Mouse (Mus musculus): ENCODE data around the gene Pde8a.

Gene Pde8a

DNA sequence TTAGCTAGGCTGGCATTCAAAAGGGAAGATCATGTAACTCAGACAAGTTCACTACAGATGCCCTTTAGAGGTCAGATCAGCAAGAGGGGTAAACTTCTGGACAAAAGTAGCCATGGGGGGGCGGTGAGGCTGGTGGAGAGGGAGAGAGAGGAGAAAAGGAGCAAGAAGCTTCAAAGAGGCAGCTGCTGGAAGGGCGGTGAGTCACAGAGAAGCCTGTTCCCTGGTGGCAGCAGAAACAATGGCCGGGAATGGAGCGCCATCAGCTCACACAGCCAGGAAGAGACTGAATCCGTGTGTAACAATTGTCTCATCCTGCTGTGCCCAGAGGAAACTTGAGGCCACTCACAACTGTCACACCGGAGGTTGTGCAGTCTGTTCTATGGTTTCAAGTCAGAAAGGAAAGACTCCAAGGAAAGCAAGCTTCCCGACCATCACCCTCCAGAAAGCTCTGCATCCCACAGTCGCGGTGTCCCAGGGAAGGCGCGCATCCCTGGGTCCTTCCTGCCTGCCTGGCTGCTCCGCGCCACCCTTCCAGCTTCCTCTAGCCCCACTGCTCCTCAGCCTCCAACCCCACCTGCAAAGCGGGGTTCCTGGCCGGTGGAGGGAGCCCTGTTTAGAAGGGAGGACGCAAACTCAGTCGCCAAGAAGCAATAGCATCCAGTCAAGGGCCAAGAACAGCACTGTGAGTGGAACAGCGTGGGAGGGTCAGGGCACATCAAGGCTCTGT lies 122.5 kb downstream of the Pde8a start:
- DNase-seq (ENCODE audit: low read depth, low spot score): peak; percentile 84

DNA sequence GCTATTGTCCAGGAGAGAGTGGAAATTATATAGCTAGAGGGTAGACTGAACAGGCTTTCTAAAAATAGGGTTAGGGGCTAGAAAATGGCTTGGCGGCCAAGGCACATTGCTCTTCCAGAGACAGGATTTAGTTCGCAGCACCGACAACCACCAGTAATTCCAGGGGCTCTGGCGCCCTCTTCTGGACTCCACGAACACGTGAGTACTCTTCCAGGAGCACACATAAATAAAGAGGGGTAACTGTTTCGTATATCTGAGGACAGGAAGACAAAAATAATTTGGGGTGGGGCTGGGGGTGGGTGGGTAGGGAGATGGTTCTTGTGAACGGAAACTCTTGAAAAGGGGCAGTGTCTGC lies 123.0 kb downstream of the Pde8a start:
- peak; percentile 60 for DNase-seq (ENCODE audit: low read depth, low spot score)

DNA sequence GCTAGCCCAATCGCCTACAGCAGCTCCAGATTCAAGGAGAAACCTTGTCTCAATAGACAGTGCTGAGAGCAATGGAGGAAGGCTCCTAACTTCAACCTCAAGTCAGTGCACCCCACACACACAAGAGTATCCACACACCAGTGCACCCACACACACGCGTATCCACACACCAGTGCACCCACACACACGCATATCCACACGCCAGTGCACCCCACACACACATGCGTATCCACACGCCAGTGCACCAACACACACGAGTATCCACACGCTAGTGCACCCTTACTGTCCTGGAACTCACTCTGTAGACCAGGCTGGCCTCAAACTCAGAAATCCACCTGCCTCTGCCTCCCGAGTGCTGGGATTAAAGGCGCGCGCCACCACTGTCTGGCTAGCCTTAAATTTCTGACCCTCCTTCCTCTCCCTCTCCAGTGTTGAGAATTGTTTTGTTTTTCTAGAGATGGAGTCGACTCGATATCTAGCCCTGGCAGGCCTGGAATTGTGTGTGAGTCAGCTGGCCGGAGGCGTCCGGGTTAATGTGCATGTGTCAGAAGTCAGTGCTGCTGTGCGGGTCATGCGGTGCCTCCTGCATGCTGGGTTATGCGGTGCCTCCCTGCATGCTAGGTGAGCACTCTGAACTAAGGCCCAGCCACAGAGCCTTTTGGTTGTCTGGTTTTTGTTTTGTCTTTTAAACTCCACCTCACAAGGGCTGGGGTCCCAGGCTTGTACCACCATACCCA lies 124.6 kb downstream of the Pde8a start:
- no peak for DNase-seq (ENCODE audit: low read depth, low spot score)

DNA sequence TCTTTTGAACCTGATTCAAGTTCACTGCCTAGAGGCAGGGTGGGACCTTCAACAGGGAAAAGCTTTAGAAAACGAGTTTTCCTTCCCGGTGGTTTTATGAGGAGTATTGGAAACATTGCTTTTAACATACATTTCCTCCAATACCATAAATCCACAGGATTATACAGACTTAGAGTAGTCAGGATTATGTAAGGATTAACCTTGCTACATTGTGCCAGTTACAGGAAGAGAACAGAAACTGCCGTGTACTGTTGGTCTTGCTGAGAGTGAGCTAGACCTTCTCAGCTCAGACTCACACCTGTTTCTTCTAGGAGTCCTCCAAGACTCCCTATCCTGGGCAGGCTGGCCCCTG lies 125.1 kb downstream of the Pde8a start:
- DNase-seq (ENCODE audit: low read depth, low spot score): no peak

DNA sequence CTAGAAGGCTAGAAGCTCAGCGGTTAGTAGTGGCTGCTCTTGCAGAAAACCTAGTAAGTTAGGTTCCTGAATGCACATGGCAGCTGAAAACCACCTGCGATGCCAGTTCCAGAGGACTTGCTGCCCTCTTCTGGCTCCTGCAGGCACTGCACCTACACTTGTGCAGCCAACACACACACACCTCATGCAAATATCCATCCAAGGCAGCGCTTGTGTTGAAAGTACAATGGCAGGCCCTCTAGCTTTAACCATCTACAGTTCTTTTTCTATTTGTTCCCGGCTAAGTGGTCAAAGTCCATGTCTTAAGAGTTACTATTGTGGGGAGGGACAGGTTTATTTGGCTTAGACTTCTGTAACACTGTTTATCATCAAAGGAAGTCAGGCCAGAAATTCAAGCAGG lies 126.4 kb downstream of the Pde8a start:
- DNase-seq (ENCODE audit: low read depth, low spot score): peak; percentile 70

DNA sequence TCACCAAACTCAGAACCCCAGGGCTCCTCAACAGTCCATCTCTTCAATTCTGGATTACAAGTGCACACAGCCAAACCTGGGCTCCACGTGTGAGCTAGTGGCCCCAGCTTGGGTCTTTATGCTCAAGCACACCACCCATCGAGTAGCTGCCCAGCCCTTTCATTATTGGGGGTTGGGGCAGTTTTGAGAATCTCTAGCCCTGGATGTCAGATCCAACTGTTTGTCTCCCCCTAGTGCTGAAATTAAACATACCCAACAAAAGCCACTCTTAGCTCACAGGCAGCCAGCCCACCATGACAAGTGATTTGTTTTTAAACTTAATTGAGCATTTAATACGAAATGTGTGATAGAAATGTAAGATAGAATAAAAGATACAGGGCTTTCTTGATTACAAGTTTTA lies 128.2 kb downstream of the Pde8a start:
- DNase-seq (ENCODE audit: low read depth, low spot score): peak; percentile 67

DNA sequence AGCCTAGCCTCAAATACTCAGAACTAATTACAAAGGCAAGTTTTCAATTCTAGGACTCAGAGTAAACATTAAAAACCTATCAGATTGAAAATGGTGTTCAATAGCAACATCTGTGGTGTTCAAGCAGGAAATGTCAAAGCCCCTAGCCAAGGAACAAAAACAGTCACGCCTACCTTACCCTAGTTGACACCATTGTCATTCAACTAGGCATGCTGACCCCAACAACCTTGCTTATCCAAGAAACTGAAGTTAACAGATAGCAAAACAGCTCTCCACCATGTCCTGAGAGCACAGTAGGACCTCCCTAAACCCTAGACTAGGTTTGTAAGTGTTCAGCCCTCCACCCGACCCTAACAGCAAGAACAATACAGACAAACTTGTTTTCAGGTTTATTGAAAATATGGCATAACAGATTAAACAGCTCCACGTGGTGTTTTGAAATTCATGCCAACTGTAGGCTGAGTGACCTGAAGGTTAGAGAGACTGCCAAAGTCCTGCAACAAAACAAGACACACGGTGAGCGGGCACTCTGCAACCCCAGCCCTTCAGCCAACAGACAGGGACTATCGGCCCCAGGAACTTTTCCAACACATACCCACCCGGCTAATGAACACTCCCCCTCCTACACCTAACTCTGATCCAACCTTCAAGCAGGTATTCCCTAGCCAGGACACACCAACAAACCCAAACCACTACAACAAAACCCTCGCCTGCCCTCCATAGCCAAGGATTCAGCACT lies 129.1 kb downstream of the Pde8a start:
- DNase-seq (ENCODE audit: low read depth, low spot score): no peak

DNA sequence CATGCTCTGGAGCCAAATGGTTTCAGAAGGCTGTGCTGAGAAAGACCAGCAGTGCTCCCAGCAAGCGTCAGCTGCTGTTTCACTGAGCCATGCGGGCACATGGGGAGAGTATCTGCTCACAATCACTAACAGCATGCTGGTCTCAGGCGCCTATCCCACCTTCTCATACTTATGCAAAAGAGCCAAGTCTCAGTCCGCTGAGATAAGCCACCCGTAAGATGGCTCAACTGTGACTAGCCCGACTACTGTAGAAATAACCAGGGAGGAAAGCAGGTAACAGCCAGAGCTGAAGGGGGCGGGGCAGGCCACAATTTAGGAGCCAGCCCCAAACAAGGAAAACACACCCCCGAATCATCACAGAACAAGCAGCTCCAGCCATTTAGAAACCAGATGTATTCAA lies 129.9 kb downstream of the Pde8a start:
- DNase-seq (ENCODE audit: low read depth, low spot score): peak; percentile 20

DNA sequence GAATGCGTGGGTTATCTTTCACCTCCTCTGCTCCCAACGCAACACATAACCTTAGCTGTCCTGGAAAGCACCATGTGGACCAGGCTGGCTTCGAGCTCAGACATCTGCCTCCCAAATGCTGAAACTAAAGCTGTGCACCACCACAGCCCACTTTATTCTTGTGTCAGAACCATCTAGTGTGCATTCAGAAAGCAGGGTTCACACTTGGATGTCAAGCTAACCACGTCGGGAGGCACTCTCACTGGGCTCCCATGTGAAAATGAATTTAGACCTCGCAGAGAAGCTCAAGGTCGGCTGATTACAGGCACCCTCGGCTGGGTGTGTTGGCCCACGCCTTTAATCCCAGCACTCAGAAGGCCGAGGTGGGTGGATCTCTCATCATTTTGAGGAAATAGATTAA lies 130.4 kb downstream of the Pde8a start:
- DNase-seq (ENCODE audit: low read depth, low spot score): peak; percentile 28

DNA sequence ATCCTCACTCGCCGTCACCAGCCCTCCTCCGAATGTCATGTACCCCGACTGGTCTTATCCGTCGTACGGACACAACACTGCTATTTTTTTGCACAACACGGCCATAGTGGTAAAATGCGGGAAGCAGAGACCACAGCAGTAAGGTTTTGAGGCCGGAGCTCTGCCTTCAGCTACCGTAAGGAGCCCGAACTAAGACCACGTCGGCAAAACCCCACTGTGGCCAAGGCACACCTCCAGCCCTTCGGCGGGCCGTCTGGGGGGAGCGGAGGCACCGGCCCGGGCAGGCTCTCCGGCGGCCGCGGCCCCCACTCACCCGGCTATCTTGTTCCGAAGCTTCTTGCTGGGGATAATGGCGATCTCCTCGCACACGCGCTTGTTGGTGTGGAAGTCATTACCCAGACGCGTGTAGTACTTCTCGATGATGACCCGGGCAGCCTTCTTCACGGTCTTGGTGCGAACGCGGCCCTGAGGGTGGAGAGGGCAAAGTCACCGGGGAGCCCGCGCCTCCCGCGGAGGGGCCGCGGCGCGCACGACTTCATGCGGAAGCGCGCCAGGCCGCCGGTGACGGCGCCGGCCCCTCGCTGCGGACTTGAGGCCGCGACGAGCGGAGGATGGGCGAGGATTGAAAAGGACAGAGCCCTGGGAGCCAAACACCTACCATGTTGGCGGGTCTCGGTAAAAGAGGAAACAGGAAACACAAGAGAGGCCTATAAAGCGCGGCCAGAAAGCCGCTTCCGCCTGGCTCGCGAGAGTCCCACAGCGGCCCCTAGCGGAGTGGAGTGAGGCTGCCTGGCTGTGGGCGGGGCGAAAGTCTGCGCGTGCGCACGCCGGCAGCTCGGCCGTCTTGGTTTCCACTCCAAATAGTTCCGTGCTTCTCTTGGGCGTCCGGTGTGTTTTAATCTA lies 131.4 kb downstream of the Pde8a start, which contains the start of gene Rps17:
Rps17 (minus strand) TSS at position 711 of the 903 bp plus-strand sequence.
- DNase-seq (ENCODE audit: low read depth, low spot score): peak; percentile 96

DNA sequence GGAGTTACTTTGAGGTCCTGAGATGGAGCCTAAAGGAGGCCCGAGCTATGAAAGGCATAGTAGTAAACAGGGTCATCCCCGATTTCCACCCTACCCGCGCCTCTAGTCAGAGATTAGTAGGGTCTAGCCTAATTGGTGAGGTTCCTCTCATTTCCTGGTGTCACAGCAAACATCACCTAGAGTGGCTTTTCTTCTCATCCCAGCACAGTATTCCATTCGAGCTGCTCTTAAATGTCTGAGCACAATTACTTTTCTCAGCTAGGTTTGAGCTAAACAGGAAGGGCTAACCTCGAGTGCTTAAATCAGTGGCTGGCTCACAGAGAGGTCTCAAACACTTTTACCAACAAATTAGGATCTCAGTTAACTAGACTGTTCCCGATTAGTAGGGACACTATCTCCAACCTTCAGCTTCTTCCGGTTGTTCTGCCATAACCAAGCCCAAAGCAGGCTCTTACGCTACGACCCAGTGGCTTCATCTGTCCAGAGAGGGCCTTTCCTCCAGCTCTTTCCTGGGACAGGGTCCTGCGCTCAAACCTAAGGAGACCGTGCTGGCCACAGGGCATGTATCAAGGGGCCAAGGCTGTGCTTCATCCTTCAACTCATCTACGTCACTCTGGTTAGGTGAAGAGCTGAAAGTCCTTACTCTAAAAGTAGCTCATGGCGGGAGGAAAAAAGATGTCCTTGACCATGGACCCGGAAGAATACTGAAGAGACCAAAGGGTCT lies 132.2 kb downstream of the Pde8a start:
- DNase-seq (ENCODE audit: low read depth, low spot score): no peak

DNA sequence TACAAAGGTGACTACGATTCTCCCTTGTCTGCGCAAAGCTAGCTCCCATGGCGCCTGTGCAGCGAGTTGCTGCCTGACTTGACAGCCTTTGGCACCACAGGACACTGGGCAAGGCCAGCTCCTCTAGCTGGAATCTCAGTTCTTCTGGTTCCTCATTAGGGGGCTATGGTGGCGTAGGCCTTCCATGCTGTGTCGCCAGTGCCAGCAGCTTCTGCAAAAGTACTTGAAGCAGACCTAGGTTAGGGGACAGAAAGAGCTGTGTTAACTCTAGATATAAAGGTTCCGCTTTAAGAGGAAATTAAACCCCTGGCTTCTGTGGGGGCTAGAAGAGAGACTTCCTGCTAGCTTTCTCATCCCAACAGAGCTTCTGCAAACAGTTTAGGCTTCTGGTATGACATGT lies 134.8 kb downstream of the Pde8a start:
- DNase-seq (ENCODE audit: low read depth, low spot score): no peak

DNA sequence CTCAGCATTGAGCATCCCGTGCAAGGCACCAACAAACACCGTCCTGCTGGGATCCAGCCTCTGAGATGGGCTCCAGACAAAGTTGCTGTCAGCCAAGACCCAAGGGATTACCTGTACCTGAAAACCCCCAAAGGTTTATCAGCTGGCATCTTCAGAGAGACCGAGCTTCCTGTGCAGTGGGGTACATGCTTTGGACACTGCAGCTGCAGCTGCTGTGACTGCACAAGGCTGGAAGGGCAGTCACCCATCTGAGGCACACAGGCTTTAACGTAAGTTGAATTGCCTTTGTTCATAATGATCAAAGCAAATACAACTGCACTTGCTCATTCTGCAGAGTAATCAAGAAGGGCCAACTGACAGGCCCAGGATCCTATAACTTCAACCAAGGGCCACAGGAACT lies 138.4 kb downstream of the Pde8a start:
- DNase-seq (ENCODE audit: low read depth, low spot score): no peak

DNA sequence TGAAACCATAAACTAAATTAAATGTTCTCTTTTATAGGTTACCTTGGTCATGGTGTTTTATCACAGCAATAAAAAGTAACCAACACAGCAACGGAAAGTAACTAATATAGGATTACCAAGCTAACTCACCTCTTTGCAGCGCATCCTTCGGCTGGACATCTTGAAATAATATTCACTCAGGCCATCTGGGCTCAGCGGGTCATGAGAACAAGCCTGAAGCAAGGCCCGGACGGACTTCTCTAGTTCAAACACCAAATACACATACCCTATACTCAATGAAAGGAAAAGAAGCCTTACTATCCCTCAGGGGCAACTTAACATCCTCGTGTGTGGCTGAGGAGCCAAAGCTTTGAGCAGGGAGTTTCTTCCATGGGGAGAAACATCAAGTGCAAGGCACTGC lies 142.3 kb downstream of the Pde8a start:
- no peak for DNase-seq (ENCODE audit: low read depth, low spot score)

DNA sequence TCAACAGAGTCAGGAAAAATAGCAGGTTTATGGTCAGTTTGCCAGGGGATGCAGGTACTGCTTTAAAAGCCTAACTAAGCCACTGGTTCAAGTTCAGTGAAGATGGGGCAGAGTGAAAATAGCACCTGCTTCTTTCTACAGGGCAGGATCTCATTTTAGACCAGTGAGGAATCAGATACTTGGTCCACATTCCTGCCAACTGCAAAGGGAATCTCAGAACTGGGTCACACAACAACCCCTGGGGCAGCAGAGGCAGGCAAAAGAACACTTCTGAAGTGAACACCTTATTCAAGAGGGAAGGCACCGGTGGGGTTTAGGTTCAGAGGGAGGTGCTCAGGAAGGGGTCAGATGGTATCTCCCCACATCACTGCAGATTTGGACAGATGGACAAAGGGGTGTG lies 143.0 kb downstream of the Pde8a start:
- no peak for DNase-seq (ENCODE audit: low read depth, low spot score)

DNA sequence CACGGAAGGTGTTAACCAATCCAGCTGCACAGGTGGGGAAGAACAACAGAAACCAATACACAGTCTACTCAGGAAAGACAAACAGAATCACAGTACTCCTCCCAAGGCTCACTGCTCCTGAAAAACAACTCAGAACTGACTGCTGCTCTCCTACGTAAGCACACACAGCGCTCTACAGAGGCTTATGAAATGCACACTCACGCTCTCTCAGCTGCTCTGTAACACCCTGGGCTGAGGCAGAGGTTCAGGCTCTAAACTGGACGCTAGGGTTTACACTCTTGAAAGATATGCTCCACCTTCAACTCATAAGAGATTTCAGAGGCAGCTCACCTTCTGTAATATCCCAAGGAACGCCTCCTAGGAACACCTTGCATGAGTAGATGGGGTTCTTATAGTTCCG lies 143.6 kb downstream of the Pde8a start:
- no peak for DNase-seq (ENCODE audit: low read depth, low spot score)

DNA sequence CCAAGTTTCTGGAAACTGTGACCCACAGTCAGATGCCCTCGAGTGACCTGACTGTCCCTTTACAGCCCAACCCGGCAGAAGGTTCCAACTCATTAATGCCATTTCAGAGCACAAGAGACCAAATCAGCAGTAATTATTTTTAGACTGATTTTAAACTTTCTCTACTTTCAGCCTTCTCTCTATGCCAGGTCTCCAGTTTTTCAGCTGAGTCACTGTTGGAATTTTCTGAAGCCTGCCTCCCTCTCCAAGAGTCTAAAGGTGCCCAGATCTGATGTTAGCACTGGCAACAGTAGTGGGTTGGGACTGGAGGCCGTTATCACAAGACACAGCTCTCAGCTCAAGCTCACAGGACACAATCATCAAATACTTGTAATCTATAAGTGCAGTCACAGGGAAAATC lies 154.6 kb downstream of the Pde8a start:
- peak; percentile 56 for DNase-seq (ENCODE audit: low read depth, low spot score)

DNA sequence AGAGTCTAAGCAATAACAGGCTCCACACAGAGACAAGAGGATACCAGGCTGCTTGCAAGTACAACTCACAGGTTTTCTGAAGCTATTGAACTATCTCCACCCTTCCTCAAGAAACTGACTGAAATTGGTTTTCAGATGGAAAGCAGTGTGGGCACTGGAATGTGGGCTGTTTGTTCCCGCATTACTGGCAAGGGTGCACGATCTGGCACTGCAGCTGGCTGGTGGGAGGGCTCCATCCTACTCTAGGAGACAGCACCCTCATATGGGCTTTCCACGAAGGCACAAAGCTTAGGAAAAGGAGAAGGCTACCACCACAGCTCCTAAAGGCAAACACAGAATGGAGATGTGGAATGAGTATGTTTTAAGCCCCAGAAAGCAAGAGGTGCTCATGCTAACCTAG lies 156.3 kb downstream of the Pde8a start:
- peak; percentile 88 for DNase-seq (ENCODE audit: low read depth, low spot score)

DNA sequence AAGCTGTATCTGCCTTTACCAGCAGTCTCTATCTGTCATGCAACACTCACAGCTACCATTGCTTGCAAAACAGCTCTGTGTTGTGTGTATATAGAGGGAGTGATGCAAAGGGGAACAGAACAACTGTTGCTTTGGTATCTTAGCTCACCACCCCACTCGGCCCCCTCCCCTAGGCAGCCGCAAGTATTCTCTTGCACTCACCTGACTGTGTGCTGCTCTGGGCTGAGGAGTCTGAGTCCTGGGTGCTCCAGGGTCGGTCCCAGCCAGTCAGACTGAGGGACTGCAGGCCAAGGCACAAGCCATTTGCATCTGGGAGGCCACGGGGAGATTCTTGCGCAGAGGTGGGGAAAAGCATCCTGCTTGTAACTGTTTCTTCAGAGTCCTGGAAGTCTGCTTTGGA lies 158.4 kb downstream of the Pde8a start:
- DNase-seq (ENCODE audit: low read depth, low spot score): no peak

DNA sequence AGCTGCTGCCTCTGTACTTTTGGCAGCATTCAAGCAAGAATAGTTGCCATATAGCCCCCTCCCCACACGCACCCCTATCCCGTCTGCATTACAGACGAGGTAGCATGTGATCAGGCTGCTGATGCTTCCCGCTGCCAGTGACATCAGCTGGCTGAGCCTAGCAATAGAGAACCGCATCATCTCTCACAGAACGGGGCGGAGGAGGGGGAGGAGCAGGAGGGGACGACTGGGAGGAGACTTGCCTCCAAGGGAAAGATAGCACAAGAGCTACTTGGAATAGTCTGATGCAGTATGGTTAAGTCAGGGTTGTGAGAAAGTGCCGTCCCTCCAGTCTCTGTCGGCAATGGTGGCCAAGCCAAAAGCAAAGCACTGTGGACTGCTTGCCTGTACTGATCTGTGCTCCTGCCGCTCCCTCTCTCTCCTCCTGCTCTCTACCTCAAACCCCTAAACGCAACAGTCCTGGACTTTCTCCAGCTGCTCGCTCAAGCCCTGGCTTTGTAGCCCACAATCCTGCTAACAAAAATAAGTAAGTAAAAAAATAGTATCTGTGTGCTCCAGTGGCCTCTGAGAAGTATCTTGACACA lies 159.0 kb downstream of the Pde8a start:
- DNase-seq (ENCODE audit: low read depth, low spot score): peak; percentile 96

DNA sequence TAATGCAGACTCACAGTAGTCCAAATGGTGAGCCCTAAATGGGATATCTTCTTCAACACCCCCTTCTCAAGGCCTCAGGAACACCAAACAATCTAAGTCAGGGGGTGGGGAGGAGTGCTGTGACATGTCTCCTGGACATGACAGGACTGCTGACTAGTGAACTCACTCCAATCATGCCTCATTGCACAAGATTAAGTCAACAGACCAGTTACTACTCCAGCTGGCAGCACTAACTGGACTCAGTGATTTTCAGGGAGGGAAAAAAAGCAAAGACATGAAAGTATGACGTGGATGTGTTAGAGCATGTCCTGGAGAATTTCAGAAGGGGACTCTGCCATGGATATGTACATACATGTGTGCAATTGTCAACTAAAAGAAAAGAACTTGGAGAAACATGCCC lies 166.0 kb downstream of the Pde8a start:
- no peak for DNase-seq (ENCODE audit: low read depth, low spot score)
